Mouse (Mus musculus) MEL (cell line): Measurements from ENCODE around the gene Smarcd1. TPM values are rescaled to one million over a fixed set of nuclear protein-coding genes. Genes with fewer than 3 reads are reported as not detected.

Experiments used
- DNase-seq: peaks from one replicate; pipeline ENCODE4 v3.0.0; 2011; ENCODE audit warnings: low read depth, low spot score
- H3K27ac ChIP-seq: 2 replicates; pipeline ENCODE4 v1.5.1; 2012; ENCODE audit warnings: low read depth, mild to moderate bottlenecking, control low read depth, low read length, moderate library complexity; ENCODE audit not compliant: control insufficient read depth
- H3K27me3 ChIP-seq, 2 experiments: fragments of 150-350 bp in 1 of 2; sonication (generic) in 1 of 2; 2 replicates each; pipeline ENCODE4 v1.6.1; 2012; ENCODE audit warnings: low read length in 2 of 2, mild to moderate bottlenecking in 2 of 2, improper control_type of control experiment in 1 of 2, moderate library complexity in 1 of 2; ENCODE audit not compliant: insufficient read depth in 2 of 2, control insufficient read depth in 1 of 2
- H3K36me3 ChIP-seq, 2 experiments: 2 replicates each; pipeline ENCODE4 v1.6.1; 2012 to 2014; ENCODE audit warnings: low read length in 2 of 2, improper control_type of control experiment in 1 of 2, inconsistent platforms in 1 of 2, mild to moderate bottlenecking in 1 of 2; ENCODE audit not compliant: insufficient read depth in 2 of 2, control insufficient read depth in 1 of 2
- H3K4me1 ChIP-seq, 2 experiments: fragments of 150-350 bp in 1 of 2; sonication (generic) in 1 of 2; 2 replicates each; pipeline ENCODE4 v1.6.1; 2012; ENCODE audit warnings: low read length in 2 of 2, improper control_type of control experiment in 1 of 2, mild to moderate bottlenecking in 1 of 2; ENCODE audit not compliant: insufficient read depth in 2 of 2, control insufficient read depth in 1 of 2
- H3K4me3 ChIP-seq, 2 experiments: fragments of 150-350 bp in 1 of 2; sonication (generic) in 1 of 2; 2 replicates each; pipeline ENCODE4 v1.5.1; 2012; ENCODE audit warnings: low read depth in 2 of 2, low read length in 2 of 2, mild to moderate bottlenecking in 2 of 2, moderate library complexity in 2 of 2, control low read depth in 1 of 2, improper control_type of control experiment in 1 of 2; ENCODE audit not compliant: control insufficient read depth in 1 of 2, insufficient read depth in 1 of 2
- H3K79me2 ChIP-seq: 2 replicates; pipeline ENCODE4 v1.6.1; 2012; ENCODE audit warnings: mild to moderate bottlenecking, low read length, moderate library complexity; ENCODE audit not compliant: control insufficient read depth, poor library complexity, insufficient read depth
- H3K9ac ChIP-seq: 2 replicates; pipeline ENCODE4 v1.6.1; 2012; ENCODE audit warnings: low read depth, mild to moderate bottlenecking, control low read depth, low read length, moderate library complexity; ENCODE audit not compliant: control insufficient read depth, poor library complexity, severe bottlenecking
- H3K9me3 ChIP-seq: fragments of 150-350 bp; sonication (generic); replicated peaks from 2 replicates; pipeline ENCODE4 v1.6.1; 2012; ENCODE audit warnings: mild to moderate bottlenecking, low read length, improper control_type of control experiment, moderate library complexity; ENCODE audit not compliant: insufficient read depth
- BHLHE40 ChIP-seq: IDR thresholded peaks from 2 replicates; pipeline ENCODE4 v1.6.1; 2012; ENCODE audit warnings: low read depth, mild to moderate bottlenecking, inconsistent platforms, low read length, improper control_type of control experiment, borderline replicate concordance
- CHD1 ChIP-seq: IDR thresholded peaks from 2 replicates; pipeline ENCODE4 v1.6.1; 2012; ENCODE audit warnings: low read depth, mild to moderate bottlenecking, inconsistent platforms, low read length, improper control_type of control experiment
- CHD2 ChIP-seq: IDR thresholded peaks from 2 replicates; pipeline ENCODE4 v1.6.1; 2011; ENCODE audit warnings: low read length, improper control_type of control experiment
- E2F4 ChIP-seq: IDR thresholded peaks from 2 replicates; pipeline ENCODE4 v1.6.1; 2011; ENCODE audit warnings: low read depth, low read length, improper control_type of control experiment, borderline replicate concordance
- ELF1 ChIP-seq: IDR thresholded peaks from 2 replicates; pipeline ENCODE4 v1.6.1; 2014; ENCODE audit warnings: low read depth, mild to moderate bottlenecking, inconsistent platforms, low read length, improper control_type of control experiment, moderate library complexity
- EP300 ChIP-seq, 2 experiments: IDR thresholded peaks; 2 replicates each; pipeline ENCODE4 v1.6.1; 2011; ENCODE audit warnings: improper control_type of control experiment in 2 of 2, low read length in 2 of 2, low read depth in 1 of 2, mild to moderate bottlenecking in 1 of 2
- GABPA ChIP-seq: IDR thresholded peaks from 2 replicates; pipeline ENCODE4 v1.6.1; 2012; ENCODE audit warnings: low read depth, mild to moderate bottlenecking, inconsistent platforms, low read length, improper control_type of control experiment, moderate library complexity
- JUND ChIP-seq: IDR thresholded peaks from 2 replicates; pipeline ENCODE4 v1.6.1; 2011; ENCODE audit warnings: low read depth, mild to moderate bottlenecking, improper control_type of control experiment, low read length
- KAT2A ChIP-seq: conservative IDR thresholded peaks from 2 replicates; pipeline ENCODE4 v1.6.1; 2012; ENCODE audit warnings: low read depth, low read length, improper control_type of control experiment, inconsistent platforms
- MAX ChIP-seq: IDR thresholded peaks from 2 replicates; pipeline ENCODE4 v1.6.1; 2011; ENCODE audit warnings: low read length, improper control_type of control experiment
- MAZ ChIP-seq: IDR thresholded peaks from 2 replicates; pipeline ENCODE4 v1.6.1; 2012; ENCODE audit warnings: low read depth, mild to moderate bottlenecking, inconsistent platforms, low read length, improper control_type of control experiment
- MEF2A ChIP-seq: IDR thresholded peaks from 2 replicates; pipeline ENCODE4 v1.6.1; 2014; ENCODE audit warnings: low read depth, mild to moderate bottlenecking, inconsistent platforms, low read length, improper control_type of control experiment; ENCODE audit not compliant: poor library complexity, insufficient replicate concordance, severe bottlenecking; ENCODE audit errors: extremely low read depth
- MYB ChIP-seq: IDR thresholded peaks from 2 replicates; pipeline ENCODE4 v1.6.1; 2011; ENCODE audit warnings: mild to moderate bottlenecking, low read depth, low read length, improper control_type of control experiment
- MYC ChIP-seq: IDR thresholded peaks from 2 replicates; pipeline ENCODE4 v1.6.1; 2011; ENCODE audit warnings: low read depth, mild to moderate bottlenecking, low read length, improper control_type of control experiment, moderate library complexity
- POLR2AphosphoS5 ChIP-seq: IDR thresholded peaks from 2 replicates; pipeline ENCODE4 v1.6.1; 2012; ENCODE audit warnings: low read depth, borderline replicate concordance, mild to moderate bottlenecking, inconsistent platforms, low read length, moderate library complexity, mixed read lengths
- RCOR1 ChIP-seq: IDR thresholded peaks from 2 replicates; pipeline ENCODE4 v1.6.1; 2012; ENCODE audit warnings: low read depth, mild to moderate bottlenecking, inconsistent platforms, low read length, improper control_type of control experiment
- SMC3 ChIP-seq: IDR thresholded peaks from 2 replicates; pipeline ENCODE4 v1.6.1; 2011; ENCODE audit warnings: low read depth, low read length, improper control_type of control experiment
- TCF12 ChIP-seq: IDR thresholded peaks from 2 replicates; pipeline ENCODE4 v1.6.1; 2014; ENCODE audit warnings: low read depth, mild to moderate bottlenecking, inconsistent platforms, low read length, improper control_type of control experiment, moderate library complexity
- UBTF ChIP-seq: IDR thresholded peaks from 2 replicates; pipeline ENCODE4 v1.6.1; 2012; ENCODE audit warnings: low read depth, mild to moderate bottlenecking, inconsistent platforms, low read length, improper control_type of control experiment, moderate library complexity, borderline replicate concordance; ENCODE audit not compliant: insufficient read depth
- USF1 ChIP-seq: IDR thresholded peaks from 2 replicates; pipeline ENCODE4 v1.6.1; 2014; ENCODE audit warnings: low read depth, mild to moderate bottlenecking, inconsistent platforms, low read length, improper control_type of control experiment, moderate library complexity
- USF2 ChIP-seq, 2 experiments: IDR thresholded peaks; 2 replicates each; pipeline ENCODE4 v1.6.1; 2011 to 2012; ENCODE audit warnings: improper control_type of control experiment in 2 of 2, low read length in 2 of 2, borderline replicate concordance in 1 of 2, inconsistent platforms in 1 of 2, low read depth in 1 of 2, mild to moderate bottlenecking in 1 of 2; ENCODE audit not compliant: insufficient read depth in 1 of 2
- ZC3H11A ChIP-seq: IDR thresholded peaks from 2 replicates; pipeline ENCODE4 v1.6.1; 2012; ENCODE audit warnings: low read depth, mild to moderate bottlenecking, inconsistent platforms, low read length, improper control_type of control experiment
- ZKSCAN1 ChIP-seq: IDR thresholded peaks from 2 replicates; pipeline ENCODE4 v1.6.1; 2012; ENCODE audit warnings: low read depth, mild to moderate bottlenecking, inconsistent platforms, low read length, improper control_type of control experiment, moderate library complexity
- ZMIZ1 ChIP-seq: IDR thresholded peaks from 2 replicates; pipeline ENCODE4 v1.6.1; 2012; ENCODE audit warnings: low read depth, mild to moderate bottlenecking, inconsistent platforms, low read length, improper control_type of control experiment, moderate library complexity
- ZNF384 ChIP-seq: IDR thresholded peaks from 2 replicates; pipeline ENCODE4 v1.6.1; 2012; ENCODE audit warnings: low read depth, mild to moderate bottlenecking, inconsistent platforms, low read length, improper control_type of control experiment
- polyA plus RNA-seq, 2 experiments: library from polyadenylated mRNA; stranded (reverse) in 1 of 2; unstranded in 1 of 2; fragments of >175 nt in 1 of 2; fragments of >200 nt in 1 of 2; gene quantifications; 2 replicates each; pipeline versions ENCODE4 v1.2.1 to v1.2.4; 2012; ENCODE audit warnings: low replicate concordance in 2 of 2, low read depth in 1 of 2; ENCODE audit not compliant: insufficient read length in 2 of 2, insufficient read depth in 1 of 2, missing spikeins in 1 of 2
- total RNA-seq: library from RNA; depleted of rRNA; stranded (reverse); fragments of 300-350 nt; gene quantifications from 2 replicates; pipeline ENCODE4 v1.2.3, GENCODE M21; 2012

The Smarcd1 gene
- total and polyA plus RNA-seq, 3 experiments = 20.1 to 247 (median 72.5) TPM

- H3K27me3 ChIP-seq = no peaks in the 10 kb centered on the region
- H3K9me3 ChIP-seq = no peaks in the 10 kb centered on the region
- H3K9ac ChIP-seq = no peak overlapping the region
- H3K36me3 ChIP-seq = no peaks in the 10 kb centered on the region; a peak in 1 of 4 replicates
- H3K79me2 ChIP-seq = no peaks in the 10 kb centered on the region
- DNase-seq = no peak
- H3K27ac ChIP-seq = no peak overlapping the region
- no peak overlapping the region for H3K4me3 ChIP-seq
- no peaks in the 10 kb centered on the region for H3K4me1 ChIP-seq
- TF ChIP-seq MYC (no peak), SMC3 (no peak), MAX (no peak), POLR2AphosphoS5 (no peak), MEF2A (no peak), CHD2 (no peak), E2F4 (no peak), KAT2A (no peak), USF1 (no peak), TCF12 (no peak), ELF1 (no peak), BHLHE40 (no peak), RCOR1 (no peak), GABPA (no peak), ZKSCAN1 (no peak), EP300 (IDR thresholded peaks at IDR 0.05; ENCODE audit: low read depth in 1 of 2, low read length in 2 of 2) (no peak), CHD1 (no peak), UBTF (no peak), ZNF384 (no peak)
Observed at GRCm38 (mm10) chr15:99736675-99737074, 34.7 kb downstream of the Smarcd1 start.

- no peaks in the 10 kb centered on the region; a peak in 1 of 4 replicates for H3K36me3 ChIP-seq
- no peaks in the 10 kb centered on the region for H3K79me2 ChIP-seq
- no peak for DNase-seq
- no peaks in the 10 kb centered on the region for H3K9me3 ChIP-seq
- no peak overlapping the region for H3K27ac ChIP-seq
- H3K4me3 ChIP-seq = no peak overlapping the region
- TF ChIP-seq TCF12 = no peak
- TF ChIP-seq JUND = no peak
- TF ChIP-seq ZC3H11A = no peak
- TF ChIP-seq USF2 (IDR thresholded peaks at IDR 0.05; ENCODE audit: borderline replicate concordance in 1 of 2, insufficient read depth in 1 of 2, low read depth in 1 of 2, low read length in 2 of 2) = no peak
- TF ChIP-seq MYB = no peak
- no peak for TF ChIP-seq ELF1
- no peak for TF ChIP-seq ZMIZ1
- no peak for TF ChIP-seq MAZ
- no peak for TF ChIP-seq GABPA
- no peak for TF ChIP-seq SMC3
- TF ChIP-seq, all 39 proteins: peak for 0
- Histone ChIP-seq H3K9ac (no peak overlapping the region), H3K27me3 (no peaks in the 10 kb centered on the region), H3K4me1 (no peaks in the 10 kb centered on the region)
Observed at GRCm38 (mm10) chr15:99740229-99740628, 38.3 kb downstream of the Smarcd1 start.
